Mouse (Mus musculus) layer of hippocampus, postnatal 10 days (tissue): Measurements from ENCODE around the gene Slc39a5. TPM values are rescaled to one million over a fixed set of nuclear protein-coding genes. Genes with fewer than 3 reads are reported as not detected.
A peak's percentile ranks its signal among the peaks of the same experiment; 100 is the strongest.

Experiments
- DNase-seq, 2 experiments: peaks; one replicate each; pipeline ENCODE4 v3.0.0; 2021; ENCODE audit warnings: low spot score in 2 of 2
- microRNA-seq, 2 experiments: library from miRNA; unstranded; fragments of <30 nt; microRNA quantifications; one replicate each; pipeline ENCODE4 v1.2.0; 2021
- total RNA-seq, 2 experiments: library from RNA; stranded (reverse); gene quantifications; 2 replicates each; pipeline ENCODE4 v1.2.3; 2021

Gene Slc39a5
- total RNA-seq, 2 experiments from 2014 or later: 0.22 to 0.53 TPM

GRCm38 (mm10) chr10:128376455-128377211, 24.4 kb downstream of the Slc39a5 start, which contains the start of gene Ankrd52:
Gene Ankrd52 (plus strand): TSS chr10:128377115.
- DNase-seq: peak; percentile 82 to 92

- DNase-seq: no peak
Observed at GRCm38 (mm10) chr10:128376099-128376454, 25.0 kb downstream of the Slc39a5 start.

GRCm38 (mm10) chr10:128374393-128374792, 26.6 kb downstream of the Slc39a5 start:
- DNase-seq: no peak

- DNase-seq: no peak
Observed at GRCm38 (mm10) chr10:128372989-128373748, 27.9 kb downstream of the Slc39a5 start.

GRCm38 (mm10) chr10:128372142-128372541, 28.9 kb downstream of the Slc39a5 start:
- no peak for DNase-seq

GRCm38 (mm10) chr10:128370601-128371000, 30.4 kb downstream of the Slc39a5 start:
- DNase-seq: no peak

- no peak for DNase-seq
Observed at GRCm38 (mm10) chr10:128370021-128370420, 31.0 kb downstream of the Slc39a5 start.

GRCm38 (mm10) chr10:128369599-128369998, 31.4 kb downstream of the Slc39a5 start:
- DNase-seq: no peak

GRCm38 (mm10) chr10:128369218-128369543, 31.8 kb downstream of the Slc39a5 start:
- DNase-seq: no peak

GRCm38 (mm10) chr10:128368402-128369217, 32.4 kb downstream of the Slc39a5 start, which contains the start of gene Coq10a:
Gene Coq10a (minus strand): TSS chr10:128368997.
- DNase-seq: peak; percentile 89 to 91

- no peak for DNase-seq
Observed at GRCm38 (mm10) chr10:128367899-128368401, 33.1 kb downstream of the Slc39a5 start.

GRCm38 (mm10) chr10:128362568-128362967, 38.5 kb downstream of the Slc39a5 start:
- DNase-seq: peak in 1 of 2 experiments; percentile 37

GRCm38 (mm10) chr10:128361836-128362235, 39.2 kb downstream of the Slc39a5 start:
- DNase-seq: no peak

GRCm38 (mm10) chr10:128359226-128359625, 41.8 kb downstream of the Slc39a5 start:
- no peak for DNase-seq

- DNase-seq: peak; percentile 53 to 66
Observed at GRCm38 (mm10) chr10:128358796-128359195, 42.2 kb downstream of the Slc39a5 start.

- no peak for DNase-seq
Observed at GRCm38 (mm10) chr10:128347541-128347940, 53.5 kb downstream of the Slc39a5 start.

Small RNAs within 50 kb of the gene (microRNA-seq; reads per million reads assigned to microRNA genes)
- gene Gm25361 (0 reads per million in 2 experiments), gene Gm26308 (0 to 0.45 reads per million in 2 experiments), gene Mir6914 (0.22 to 0.59 reads per million in 2 experiments), gene Mir6915 (4.0 to 7.8 reads per million in 2 experiments)

Other genes with a start within 250 kb of the Slc39a5 start
- gene Rbms2, start 220.9 kb downstream of the Slc39a5 start, total RNA-seq: 10 to 100 TPM; 11.3 to 16.1 TPM
- gene Gls2, start 206.8 kb downstream of the Slc39a5 start, total RNA-seq: 10 to 100 TPM; 12.2 to 17.1 TPM
- 10 to 100 TPM; 11.5 to 12.8 TPM for gene Spryd4, start 189.4 kb downstream of the Slc39a5 start, total RNA-seq
- not detected for gene Mip, start 175.4 kb downstream of the Slc39a5 start, total RNA-seq
- gene Timeless, start 169.2 kb downstream of the Slc39a5 start, total RNA-seq: 10 to 100 TPM in 1 of 2 experiments, 1 to 10 TPM in 1; 7.8 to 10.1 TPM
- gene Apon, start 147.1 kb downstream of the Slc39a5 start, total RNA-seq: not detected
- not detected for gene Apof, start 132.6 kb downstream of the Slc39a5 start, total RNA-seq
- gene Stat2, start 130.7 kb downstream of the Slc39a5 start, total RNA-seq: 10 to 100 TPM; 25.6 to 29.3 TPM
- under 1 TPM in 1 of 2 experiments, not detected in 1; 0.85 TPM for gene Il23a, start 102.5 kb downstream of the Slc39a5 start, total RNA-seq
- 10 to 100 TPM; 15.5 to 15.8 TPM for gene Pan2, start 97.9 kb downstream of the Slc39a5 start, total RNA-seq
- 10 to 100 TPM; 75.5 to 78.5 TPM for gene Cnpy2, start 78.8 kb downstream of the Slc39a5 start, total RNA-seq
- 100 to 1,000 TPM; 277 to 286 TPM for gene Cs, start 63.5 kb downstream of the Slc39a5 start, total RNA-seq
- gene Coq10a, start 32.2 kb downstream of the Slc39a5 start, total RNA-seq: 10 to 100 TPM; 55.6 to 58.8 TPM
- gene Ankrd52, start 24.1 kb downstream of the Slc39a5 start, total RNA-seq: 10 to 100 TPM; 79.0 to 80.3 TPM
- gene Nabp2, start 10.3 kb upstream of the Slc39a5 start, total RNA-seq: 10 to 100 TPM; 94.1 to 94.2 TPM
- 10 to 100 TPM; 76.0 to 78.2 TPM for gene Rnf41, start 10.4 kb upstream of the Slc39a5 start, total RNA-seq
- 100 to 1,000 TPM; 205 to 222 TPM for gene Smarcc2, start 58.0 kb upstream of the Slc39a5 start, total RNA-seq
- 100 to 1,000 TPM; 608 to 632 TPM for gene Myl6, start 92.9 kb upstream of the Slc39a5 start, total RNA-seq
- gene Myl6b, start 97.5 kb upstream of the Slc39a5 start, total RNA-seq: 10 to 100 TPM; 25.5 to 29.3 TPM
- gene Esyt1, start 124.6 kb upstream of the Slc39a5 start, total RNA-seq: 10 to 100 TPM; 10.1 to 11.9 TPM
- 10 to 100 TPM; 12.2 to 14.0 TPM for gene Zc3h10, start 146.5 kb upstream of the Slc39a5 start, total RNA-seq
- gene Rpl41, start 148.1 kb upstream of the Slc39a5 start, total RNA-seq: 1,000 to 10,000 TPM; 2,468 to 2,532 TPM
- gene Pa2g4, start 164.8 kb upstream of the Slc39a5 start, total RNA-seq: 10 to 100 TPM; 83.2 to 87.6 TPM
- under 1 TPM; 0.71 to 0.76 TPM for gene Erbb3, start 188.4 kb upstream of the Slc39a5 start, total RNA-seq
- 100 to 1,000 TPM; 508 to 545 TPM for gene Rps26, start 225.5 kb upstream of the Slc39a5 start, total RNA-seq
- 10 to 100 TPM; 17.2 to 17.7 TPM for gene Ikzf4, start 244.8 kb upstream of the Slc39a5 start, total RNA-seq